Mouse (Mus musculus) myocyte (in vitro differentiated cells): ENCODE measurements around the gene Hebp1. TPM values are rescaled to one million over a fixed set of nuclear protein-coding genes. Genes with fewer than 3 reads are reported as not detected.
A peak's percentile ranks its signal among the peaks of the same experiment; 100 is the strongest.

ENCODE experiments used
- H3K27me3 ChIP-seq: one replicate; pipeline ENCODE4 v1.6.1; 2011; ENCODE audit not compliant: control insufficient read depth, insufficient read depth, insufficient read length
- H3K36me3 ChIP-seq: one replicate; pipeline ENCODE4 v1.6.1; 2011; ENCODE audit not compliant: control insufficient read depth, insufficient read depth
- H3K4me2 ChIP-seq: one replicate; pipeline ENCODE4 v1.6.1; 2011; ENCODE audit warnings: low read depth, control low read depth
- H3K4me3 ChIP-seq: one replicate; pipeline ENCODE4 v1.5.1; 2011; ENCODE audit warnings: mild to moderate bottlenecking, control low read depth, moderate library complexity
- H3K79me2 ChIP-seq: one replicate; pipeline ENCODE4 v1.6.1; 2011; ENCODE audit not compliant: control insufficient read depth, insufficient read depth
- H3ac ChIP-seq: one replicate; pipeline ENCODE4 v1.6.1; 2011; ENCODE audit not compliant: control insufficient read depth, insufficient read length
- CEBPB ChIP-seq: IDR thresholded peaks from 2 replicates; pipeline ENCODE4 v1.6.1; 2011; ENCODE audit warnings: mild to moderate bottlenecking, moderate library complexity; ENCODE audit not compliant: poor library complexity, insufficient read depth, severe bottlenecking
- E2F4 ChIP-seq: IDR thresholded peaks from one replicate; pipeline ENCODE4 v1.6.1; 2011; ENCODE audit warnings: mild to moderate bottlenecking, control low read depth, moderate library complexity; ENCODE audit not compliant: insufficient read depth
- MAX ChIP-seq: IDR thresholded peaks from one replicate; pipeline ENCODE4 v1.6.1; 2011; ENCODE audit warnings: low read depth, mild to moderate bottlenecking, control low read depth
- MYOD1 ChIP-seq, 3 experiments: IDR thresholded peaks; one replicate each; pipeline ENCODE4 v1.6.1; 2011; ENCODE audit warnings: control low read depth in 2 of 3, low read depth in 2 of 3, mild to moderate bottlenecking in 2 of 3, moderate library complexity in 1 of 3; ENCODE audit not compliant: insufficient read length in 2 of 3, control insufficient read depth in 1 of 3
- MYOG ChIP-seq, 3 experiments: IDR thresholded peaks; one replicate each; pipeline ENCODE4 v1.6.1; 2011; ENCODE audit warnings: control low read depth in 2 of 3, low read depth in 2 of 3, mild to moderate bottlenecking in 2 of 3; ENCODE audit not compliant: insufficient read length in 2 of 3, control insufficient read depth in 1 of 3, insufficient read depth in 1 of 3
- POLR2A ChIP-seq: IDR thresholded peaks from one replicate; pipeline ENCODE4 v1.6.1; 2011; ENCODE audit warnings: low read depth, mild to moderate bottlenecking, control low read depth, moderate library complexity; ENCODE audit not compliant: insufficient read length
- POLR2AphosphoS2 ChIP-seq: IDR thresholded peaks from one replicate; pipeline ENCODE4 v1.6.1; 2011; ENCODE audit warnings: low read depth, control low read depth; ENCODE audit not compliant: insufficient read length
- REST ChIP-seq: IDR thresholded peaks from one replicate; pipeline ENCODE4 v1.6.1; 2011; ENCODE audit warnings: mild to moderate bottlenecking, control low read depth, moderate library complexity; ENCODE audit not compliant: insufficient read depth, insufficient read length
- SRF ChIP-seq: IDR thresholded peaks from one replicate; pipeline ENCODE4 v1.6.1; 2011; ENCODE audit warnings: low read depth; ENCODE audit not compliant: control insufficient read depth, insufficient read length
- TCF12 ChIP-seq: IDR thresholded peaks from one replicate; pipeline ENCODE4 v1.6.1; 2011; ENCODE audit warnings: mild to moderate bottlenecking, control low read depth; ENCODE audit not compliant: poor library complexity, insufficient read depth, severe bottlenecking
- TCF3 ChIP-seq: IDR thresholded peaks from one replicate; pipeline ENCODE4 v1.6.1; 2011; ENCODE audit warnings: low read depth, control low read depth; ENCODE audit not compliant: insufficient read length
- USF1 ChIP-seq: IDR thresholded peaks from one replicate; pipeline ENCODE4 v1.6.1; 2011; ENCODE audit warnings: low read depth, mild to moderate bottlenecking, control low read depth, moderate library complexity
- polyA plus RNA-seq: library from polyadenylated mRNA; unstranded; fragments of >200 nt; fragmentation: generic; extraction: Trizol; gene quantifications from one replicate; pipeline ENCODE4 v1.2.1, GENCODE M21; 2012; ENCODE audit warnings: missing spikeins

Gene Hebp1
- polyA plus RNA-seq, 1 experiment: 30.5 TPM

GRCm38 (mm10) chr6:135188629-135189028 is 9.2 kb downstream of the Hebp1 start:
- no peak for TF ChIP-seq CEBPB
- no peak for TF ChIP-seq MYOG (IDR thresholded peaks at IDR 0.05; ENCODE audit: control insufficient read depth in 1 of 3, insufficient read depth in 1 of 3, insufficient read length in 2 of 3, low read depth in 2 of 3)
- no peak for TF ChIP-seq TCF12
- no peak for TF ChIP-seq MYOD1 (IDR thresholded peaks at IDR 0.05; ENCODE audit: control insufficient read depth in 1 of 3, insufficient read length in 2 of 3, low read depth in 2 of 3)
- no peak for TF ChIP-seq MAX
- TF ChIP-seq USF1: no peak
- TF ChIP-seq POLR2A: no peak
- TF ChIP-seq SRF: no peak
- TF ChIP-seq E2F4: no peak
- no peak for TF ChIP-seq TCF3
- no peak for TF ChIP-seq REST
- H3K27me3 ChIP-seq: no peaks in the 10 kb centered on the region
- no peaks in the 10 kb centered on the region for H3K36me3 ChIP-seq

GRCm38 (mm10) chr6:135187076-135187917 is 10.5 kb downstream of the Hebp1 start:
- H3K79me2 ChIP-seq: no peaks in the 10 kb centered on the region
- no peak overlapping the region for H3K4me3 ChIP-seq
- no peaks in the 10 kb centered on the region for H3K27me3 ChIP-seq
- TF ChIP-seq E2F4 (no peak), CEBPB (0 out of 2 replicates have a peak, but pooled peaks have one; percentile 60), USF1 (peak; percentile 69)
- peak overlapping the region; percentile 84 for H3K4me2 ChIP-seq
- H3K36me3 ChIP-seq: no peaks in the 10 kb centered on the region
- H3ac ChIP-seq: no peak overlapping the region

More at GRCm38 (mm10) chr6:135188629-135189028, 9.2 kb downstream of the Hebp1 start:
- Histone ChIP-seq H3K4me3 (no peak overlapping the region), H3K79me2 (no peaks in the 10 kb centered on the region), H3ac (no peak overlapping the region), H3K4me2 (peak overlapping the region; percentile 34)

DNA sequence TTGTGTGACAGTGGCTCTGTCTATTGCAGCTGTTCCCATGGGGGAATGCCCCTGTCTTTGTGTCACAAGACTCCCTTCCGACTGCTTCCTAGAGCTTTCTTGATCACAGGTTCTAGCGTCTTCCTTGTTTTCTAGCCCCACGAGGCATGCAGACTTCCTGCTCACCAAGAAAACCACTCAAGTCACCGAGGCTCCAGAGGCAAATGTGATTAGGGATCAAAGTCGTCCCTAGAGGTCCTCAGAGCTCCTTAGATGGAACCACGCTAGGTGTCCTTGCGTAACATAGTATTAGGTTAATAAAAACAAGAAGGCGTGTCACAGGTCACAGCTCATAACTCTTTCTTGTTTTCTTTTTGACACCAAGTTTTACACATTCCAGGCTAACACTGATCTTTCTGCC is 13.9 kb downstream of the Hebp1 start:
- Histone ChIP-seq H3ac (no peak overlapping the region), H3K4me3 (no peak overlapping the region), H3K27me3 (no peaks in the 10 kb centered on the region), H3K36me3 (no peaks in the 10 kb centered on the region), H3K4me2 (no peak overlapping the region), H3K79me2 (no peaks in the 10 kb centered on the region)
- no peak for TF ChIP-seq REST
- no peak for TF ChIP-seq CEBPB
- TF ChIP-seq USF1: no peak
- TF ChIP-seq MYOG (IDR thresholded peaks at IDR 0.05; ENCODE audit: control insufficient read depth in 1 of 3, insufficient read depth in 1 of 3, insufficient read length in 2 of 3, low read depth in 2 of 3): no peak
- no peak for TF ChIP-seq SRF
- TF ChIP-seq TCF3: no peak
- TF ChIP-seq MYOD1 (IDR thresholded peaks at IDR 0.05; ENCODE audit: control insufficient read depth in 1 of 3, insufficient read length in 2 of 3, low read depth in 2 of 3): no peak
- no peak for TF ChIP-seq POLR2AphosphoS2
- TF ChIP-seq E2F4: no peak
- TF ChIP-seq POLR2A: no peak
- no peak for TF ChIP-seq TCF12
- TF ChIP-seq MAX: no peak

DNA sequence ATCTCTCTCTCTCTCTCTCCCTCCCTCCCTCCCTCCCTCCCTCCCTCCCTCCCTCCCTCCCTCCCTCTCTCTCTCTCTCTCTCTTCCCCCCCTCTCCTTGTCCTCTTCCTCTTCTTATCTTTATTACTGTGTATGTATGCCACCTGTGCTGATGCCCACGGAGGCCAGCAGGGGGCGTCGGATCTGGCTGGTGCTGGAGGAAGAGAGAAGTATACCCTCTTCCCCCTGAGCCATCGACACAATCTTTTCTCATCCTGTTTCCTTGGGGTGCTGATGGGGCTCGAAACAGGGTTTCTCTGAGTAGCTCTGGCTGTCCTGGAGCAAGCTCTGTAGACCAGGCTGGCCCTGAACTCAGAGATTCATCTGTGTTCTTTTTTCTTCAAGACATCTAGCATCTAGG is 14.9 kb downstream of the Hebp1 start:
- H3K79me2 ChIP-seq: no peaks in the 10 kb centered on the region
- H3ac ChIP-seq: no peak overlapping the region
- no peak overlapping the region for H3K4me2 ChIP-seq
- no peak for TF ChIP-seq MYOG (IDR thresholded peaks at IDR 0.05; ENCODE audit: control insufficient read depth in 1 of 3, insufficient read depth in 1 of 3, insufficient read length in 2 of 3, low read depth in 2 of 3)
- no peak for TF ChIP-seq TCF3
- no peak for TF ChIP-seq REST
- TF ChIP-seq MAX: no peak
- TF ChIP-seq TCF12: no peak
- no peak for TF ChIP-seq POLR2AphosphoS2
- TF ChIP-seq CEBPB: no peak
- TF ChIP-seq USF1: no peak
- TF ChIP-seq E2F4: no peak
- no peak for TF ChIP-seq MYOD1 (IDR thresholded peaks at IDR 0.05; ENCODE audit: control insufficient read depth in 1 of 3, insufficient read length in 2 of 3, low read depth in 2 of 3)
- TF ChIP-seq SRF: no peak
- no peak for TF ChIP-seq POLR2A
- no peaks in the 10 kb centered on the region for H3K27me3 ChIP-seq
- no peaks in the 10 kb centered on the region for H3K36me3 ChIP-seq
- H3K4me3 ChIP-seq: no peak overlapping the region

DNA sequence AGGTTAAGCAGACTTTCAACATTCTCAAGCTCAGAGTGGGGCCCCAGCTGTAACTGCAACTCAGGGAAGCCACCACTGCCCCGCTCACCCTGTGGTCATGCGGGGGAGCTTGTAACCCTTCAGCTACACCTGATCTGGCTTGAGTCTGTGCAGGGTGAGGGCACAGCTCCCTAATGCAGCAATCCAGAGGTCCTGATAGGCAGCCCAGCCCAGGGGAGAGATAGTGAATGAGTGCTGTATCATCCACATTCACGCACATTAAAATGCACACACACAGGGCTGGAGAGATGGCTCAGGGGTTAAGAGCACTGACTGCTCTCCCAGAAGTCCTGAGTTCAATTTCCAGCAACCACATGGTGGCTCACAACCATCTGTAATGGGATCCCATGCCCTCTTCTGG is 19.2 kb downstream of the Hebp1 start:
- Histone ChIP-seq H3K79me2 (no peaks in the 10 kb centered on the region), H3K36me3 (no peaks in the 10 kb centered on the region), H3K4me3 (no peak overlapping the region), H3ac (no peak overlapping the region), H3K4me2 (no peak overlapping the region), H3K27me3 (no peaks in the 10 kb centered on the region)
- TF ChIP-seq POLR2AphosphoS2 (no peak), USF1 (no peak), E2F4 (no peak), TCF3 (no peak), MAX (no peak), TCF12 (no peak), CEBPB (no peak), POLR2A (no peak)
